Mouse (Mus musculus) liver, embryonic 14.5 days (tissue): Measurements from ENCODE around the gene Lypd6. TPM values are rescaled to one million over a fixed set of nuclear protein-coding genes. Genes with fewer than 3 reads are reported as not detected.

ENCODE experiments used
- ATAC-seq: fragments of 200-750 bp; cut with Nextera tagmentation; 2 replicates; pipeline ENCODE4 v1.8.0; 2017; ENCODE audit warnings: moderate number of reproducible peaks, mild to moderate bottlenecking, moderate library complexity; ENCODE audit not compliant: insufficient read depth
- DNase-seq, 3 experiments: peaks; one replicate each; pipeline ENCODE4 v3.0.0-alpha.2; 2012 to 2013; ENCODE audit warnings: low read depth in 3 of 3, low spot score in 3 of 3
- H3K27ac ChIP-seq: fragments of 300-500 bp; sonication (generic); 2 replicates; pipeline ENCODE4 v1.5.1; 2014; ENCODE audit warnings: moderate library complexity, mild to moderate bottlenecking, control low read depth, inconsistent platforms
- H3K27me3 ChIP-seq: fragments of 300-500 bp; sonication (generic); 2 replicates; pipeline ENCODE4 v1.6.1; 2014; ENCODE audit warnings: mild to moderate bottlenecking, low read length, moderate library complexity; ENCODE audit not compliant: control insufficient read depth, insufficient read depth
- H3K36me3 ChIP-seq: fragments of 300-500 bp; sonication (generic); replicated peaks from 2 replicates; pipeline ENCODE4 v1.6.1; 2014; ENCODE audit warnings: low read depth; ENCODE audit not compliant: control insufficient read depth, insufficient read depth
- H3K4me1 ChIP-seq, 2 experiments: fragments of 200-500 bp in 1 of 2; fragments of 300-500 bp in 1 of 2; sonication (generic) in 1 of 2; replicated peaks; 2 replicates each; pipeline ENCODE4 v1.6.1; 2012 to 2014; ENCODE audit warnings: antibody characterized with exemption in 1 of 2, inconsistent platforms in 1 of 2, low read length in 1 of 2; ENCODE audit not compliant: control insufficient read depth in 2 of 2, insufficient read depth in 2 of 2
- H3K4me2 ChIP-seq: fragments of 300-500 bp; sonication (generic); 2 replicates; pipeline ENCODE4 v1.6.1; 2014; ENCODE audit warnings: low read depth, mild to moderate bottlenecking, control low read depth, moderate library complexity
- H3K4me3 ChIP-seq, 2 experiments: fragments of 200-500 bp in 1 of 2; fragments of 300-500 bp in 1 of 2; sonication (generic) in 1 of 2; 2 replicates each; pipeline ENCODE4 v1.5.1; 2012 to 2014; ENCODE audit warnings: low read depth in 2 of 2, low read length in 2 of 2, mild to moderate bottlenecking in 2 of 2, control low read depth in 1 of 2, inconsistent platforms in 1 of 2, moderate library complexity in 1 of 2; ENCODE audit not compliant: insufficient read depth in 1 of 2
- H3K9ac ChIP-seq: fragments of 300-500 bp; sonication (generic); replicated peaks from 2 replicates; pipeline ENCODE4 v1.6.1; 2014; ENCODE audit warnings: mild to moderate bottlenecking, control low read depth, moderate library complexity
- H3K9me3 ChIP-seq: fragments of 300-500 bp; sonication (generic); 2 replicates; pipeline ENCODE4 v1.6.1; 2016; ENCODE audit warnings: low read length, mixed read lengths; ENCODE audit not compliant: control insufficient read depth
- CTCF ChIP-seq: IDR thresholded peaks from 2 replicates; pipeline ENCODE4 v1.5.1; 2016; ENCODE audit warnings: antibody characterized with exemption, low read depth, control low read depth
- EP300 ChIP-seq: IDR thresholded peaks from 2 replicates; pipeline ENCODE4 v1.6.1; 2016; ENCODE audit warnings: antibody characterized with exemption, low read depth
- WGBS: fragments of 180-500 bp; shearing (Covaris S2); extraction: QIAGEN DNeasy Blood & Tissue Kit; methylation state at CpG from one replicate; pipeline ENCODE4 v1.1.7; 2014; ENCODE audit not compliant: insufficient replicate concordance; 5-methylcytosine and 5-hydroxymethylcytosine counted together
- polyA plus RNA-seq, 2 experiments: library from polyadenylated mRNA; depleted of rRNA in 1 of 2; stranded (reverse) in 1 of 2; unstranded in 1 of 2; fragments of >200 nt; fragmentation: Nextera tagmentation in 1 of 2; extraction: Ambion mirVana in 1 of 2; gene quantifications; 2 replicates each; pipeline versions ENCODE4 v1.2.1 to v1.2.3; 2012 to 2014

Lypd6 gene
- polyA plus RNA-seq, 2 experiments = 0.18 to 0.19 TPM

DNA sequence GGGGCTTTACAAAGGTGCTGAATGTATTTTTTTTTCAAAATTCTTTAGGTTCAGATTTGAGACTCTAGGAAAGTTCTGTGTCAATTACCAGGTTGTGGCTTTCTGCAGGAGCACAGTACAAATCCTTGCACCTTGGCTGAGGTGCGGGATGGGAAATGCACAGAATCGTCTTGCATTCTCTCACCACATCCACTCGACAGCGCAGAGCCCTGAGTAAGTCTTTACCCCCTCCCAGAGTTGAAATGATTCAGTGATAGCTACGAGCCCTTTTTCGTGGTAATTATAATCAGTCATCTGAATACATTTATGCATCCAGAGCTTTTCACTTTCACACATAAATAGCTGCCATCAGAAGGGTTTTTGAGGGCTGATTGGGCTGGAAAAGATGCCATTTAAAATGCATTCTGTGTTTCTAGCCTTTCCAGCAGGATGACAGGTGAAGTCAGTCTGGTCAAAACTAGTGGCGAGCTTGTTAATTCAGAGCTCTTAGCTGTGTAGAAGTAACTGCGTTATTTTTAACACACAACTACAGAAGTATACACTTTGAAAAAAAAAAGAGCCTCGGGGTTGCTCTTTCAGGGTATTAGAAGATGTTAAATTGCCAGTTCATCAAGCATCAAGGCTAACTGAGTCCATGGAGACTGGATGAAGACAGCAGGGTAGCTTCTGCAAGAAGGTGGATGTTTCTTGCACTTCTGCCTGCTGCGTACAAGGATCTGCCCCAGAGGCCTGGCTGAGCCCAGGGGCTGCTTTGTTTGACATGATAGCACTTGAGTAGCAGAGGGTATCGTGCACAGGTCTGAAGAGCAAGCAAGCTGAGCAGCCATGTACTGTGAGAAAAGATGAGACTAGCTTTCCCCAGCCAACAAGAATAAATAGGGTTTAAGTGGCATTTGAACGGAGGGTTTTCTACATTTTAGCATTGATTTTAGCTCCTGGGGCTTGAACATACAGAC lies 62.4 kb downstream of the Lypd6 start:
- no peak overlapping the region for H3K9ac ChIP-seq
- H3K27ac ChIP-seq = no peak overlapping the region
- TF ChIP-seq CTCF = no peak
- TF ChIP-seq EP300 = no peak
- no peak overlapping the region for H3K4me3 ChIP-seq
- no peak for DNase-seq
- ATAC-seq = no peak
- 71% methylated on average over 12 of the region's 12 CpGs for WGBS
- H3K36me3 ChIP-seq = no peaks in the 10 kb centered on the region
- no peaks in the 10 kb centered on the region for H3K27me3 ChIP-seq
- no peaks in the 10 kb centered on the region for H3K4me1 ChIP-seq
- no peak overlapping the region for H3K4me2 ChIP-seq
- no peaks in the 10 kb centered on the region for H3K9me3 ChIP-seq

DNA sequence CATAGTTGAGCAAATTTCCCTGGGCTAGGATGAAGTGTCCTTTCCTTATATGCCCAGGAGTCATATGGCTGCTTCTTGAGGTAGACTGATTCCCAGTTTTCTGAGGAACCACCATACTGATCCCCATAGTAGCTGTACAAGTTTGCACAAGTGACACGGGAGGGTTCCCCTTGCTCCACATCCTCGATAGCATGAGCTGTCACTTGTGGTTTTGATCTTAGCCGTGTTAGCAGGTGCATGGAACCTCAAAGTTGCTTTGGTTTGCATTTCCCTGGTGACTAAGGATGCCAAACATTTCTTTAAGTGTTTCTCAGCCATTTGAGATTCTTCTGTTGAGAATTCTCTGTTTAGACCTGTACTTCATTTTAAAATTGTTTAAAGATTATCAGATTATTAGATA lies 64.4 kb downstream of the Lypd6 start:
- 17% methylated on average over 3 of the region's 3 CpGs for WGBS
- ATAC-seq (no peak), DNase-seq (no peak)
- H3K4me1 ChIP-seq = no peaks in the 10 kb centered on the region
- H3K27me3 ChIP-seq = no peaks in the 10 kb centered on the region
- no peak overlapping the region for H3K27ac ChIP-seq
- H3K9ac ChIP-seq = no peak overlapping the region
- H3K4me3 ChIP-seq = no peak overlapping the region
- no peaks in the 10 kb centered on the region for H3K9me3 ChIP-seq
- no peaks in the 10 kb centered on the region for H3K36me3 ChIP-seq
- TF ChIP-seq EP300 (no peak), CTCF (no peak)
- H3K4me2 ChIP-seq = no peak overlapping the region

DNA sequence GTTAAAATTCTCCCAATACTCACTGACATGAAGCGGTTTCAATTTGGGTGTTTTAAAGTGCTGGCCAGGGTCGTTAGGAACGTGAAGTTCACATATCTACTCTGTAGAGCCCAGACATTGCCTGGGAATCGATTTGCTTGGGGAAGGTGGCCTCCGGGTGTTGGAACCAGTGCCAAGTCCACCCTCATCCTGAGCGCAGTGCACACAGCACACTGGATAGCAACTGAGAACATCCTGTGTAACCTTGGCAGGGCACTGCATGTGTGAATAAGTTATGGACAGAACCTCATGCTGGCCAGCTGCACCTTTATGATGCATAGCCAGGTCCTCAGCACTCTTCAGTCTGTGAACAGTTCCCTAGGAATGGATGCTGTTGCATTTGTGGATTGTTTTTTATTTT lies 77.4 kb downstream of the Lypd6 start:
- no peak overlapping the region for H3K4me2 ChIP-seq
- DNase-seq = no peak
- no peaks in the 10 kb centered on the region for H3K9me3 ChIP-seq
- no peak overlapping the region for H3K27ac ChIP-seq
- TF ChIP-seq EP300 (no peak), CTCF (no peak)
- no peaks in the 10 kb centered on the region for H3K27me3 ChIP-seq
- H3K36me3 ChIP-seq = no peaks in the 10 kb centered on the region
- H3K4me3 ChIP-seq = no peak overlapping the region
- 57% methylated on average over 6 of the region's 6 CpGs for WGBS
- ATAC-seq = no peak
- H3K9ac ChIP-seq = no peak overlapping the region
- H3K4me1 ChIP-seq = no peaks in the 10 kb centered on the region

- Histone ChIP-seq H3K9ac (no peak overlapping the region), H3K4me2 (no peak overlapping the region), H3K27me3 (no peaks in the 10 kb centered on the region), H3K36me3 (no peaks in the 10 kb centered on the region), H3K4me3 (no peak overlapping the region), H3K9me3 (no peaks in the 10 kb centered on the region), H3K4me1 (no peaks in the 10 kb centered on the region), H3K27ac (no peak overlapping the region)
- DNase-seq (no peak), ATAC-seq (no peak)
- TF ChIP-seq CTCF (no peak), EP300 (no peak)
- WGBS = 17% methylated on average over 9 of the region's 9 CpGs
Measured at GRCm38 (mm10) chr2:50147308-50147707, 81.1 kb downstream of the Lypd6 start.

- H3K9ac ChIP-seq = no peak overlapping the region
- WGBS = 42% methylated on average over 6 of the region's 6 CpGs
- DNase-seq (no peak), ATAC-seq (no peak)
- no peak overlapping the region for H3K4me2 ChIP-seq
- no peaks in the 10 kb centered on the region for H3K4me1 ChIP-seq
- no peak for TF ChIP-seq CTCF
- TF ChIP-seq EP300 = no peak
- no peak overlapping the region for H3K27ac ChIP-seq
- no peaks in the 10 kb centered on the region for H3K27me3 ChIP-seq
- H3K9me3 ChIP-seq = no peaks in the 10 kb centered on the region
- no peak overlapping the region for H3K4me3 ChIP-seq
- H3K36me3 ChIP-seq = no peaks in the 10 kb centered on the region
Measured at GRCm38 (mm10) chr2:50149257-50150202, 83.3 kb downstream of the Lypd6 start.
